33 mouse cellular contexts compared by ENCODE assay signal in the genomic region with DNA sequence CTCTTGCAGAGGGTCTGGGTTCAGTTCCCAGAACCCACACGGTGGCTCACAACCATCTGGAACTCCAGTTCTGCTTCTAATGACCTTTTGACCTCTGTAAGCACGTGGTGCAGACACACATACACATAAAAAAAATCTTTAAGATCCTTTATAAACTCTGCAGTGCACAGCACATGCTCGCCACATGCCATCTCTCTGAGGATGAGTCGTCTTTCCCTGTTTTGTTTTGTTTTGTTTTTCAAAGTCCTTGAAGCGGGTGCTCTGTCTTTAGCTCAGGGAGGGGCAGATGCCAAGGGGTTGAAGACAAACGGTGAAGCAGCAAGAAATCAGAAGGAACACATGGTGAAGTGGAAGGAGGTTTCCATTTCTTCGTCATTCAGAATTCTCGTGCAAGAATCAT.
"Had no signal": no experiment of that assay in that cellular context is flagged by ENCODE, and none has a peak within 500 bp of the region (broad histone marks: within the 10 kb centered on the region; RNA-seq: fewer than 3 reads in every experiment).

No protein-coding gene starts in this region.

- H3K27me3 ChIP-seq: heart, embryonic 15.5 days; hindbrain, embryonic 13.5 days; hindbrain, embryonic 15.5 days; intestine, embryonic 15.5 days; kidney, embryonic 15.5 days had no signal

- H3K4me2 ChIP-seq: heart, embryonic 11.5 days; heart, embryonic 12.5 days; heart, embryonic 13.5 days; heart, embryonic 15.5 days; hindbrain, embryonic 12.5 days; hindbrain, embryonic 13.5 days; hindbrain, embryonic 14.5 days; hindbrain, embryonic 15.5 days; intestine, embryonic 15.5 days; kidney, embryonic 15.5 days had no signal

- H3K4me1 ChIP-seq: heart, embryonic 10.5 days; heart, embryonic 12.5 days; heart, embryonic 13.5 days; heart, embryonic 15.5 days; hindbrain, embryonic 10.5 days had no signal

- H3K9ac ChIP-seq: heart, embryonic 12.5 days; heart, embryonic 15.5 days; hindbrain, embryonic 12.5 days; hindbrain, embryonic 13.5 days; hindbrain, embryonic 14.5 days; hindbrain, embryonic 15.5 days; intestine, embryonic 15.5 days; kidney, embryonic 15.5 days had no signal

- ATAC-seq: hindbrain, embryonic 16.5 days; hindbrain, postnatal 0 days; inflammation-experienced regulatory T-cells, adult 6 months; intestine, embryonic 15.5 days; intestine, embryonic 16.5 days; intestine, postnatal 0 days had no signal

- DNase-seq: heart, postnatal 14 days; heart, postnatal 36 days; heart, postnatal 4 days; kidney, adult 11 months; kidney, adult 18-20 months; kidney, adult 2 months; kidney, adult 8-10 months; kidney, adult 9 months; kidney, postnatal 10 days; kidney, postnatal 14 days; kidney, postnatal 25 days; kidney, postnatal 36 days; kidney, postnatal 4 days; layer of hippocampus, adult 9-11 months had no signal

- H3K36me3 ChIP-seq: heart, embryonic 13.5 days; heart, embryonic 15.5 days; hindbrain, embryonic 12.5 days; hindbrain, embryonic 15.5 days; intestine, embryonic 15.5 days; kidney, embryonic 15.5 days had no signal

- H3K9me3 ChIP-seq: heart, embryonic 10.5 days; heart, embryonic 15.5 days; hindbrain, embryonic 13.5 days; hindbrain, embryonic 15.5 days; intestine, embryonic 15.5 days; kidney, embryonic 15.5 days had no signal

- H3K4me3 ChIP-seq: heart, embryonic 10.5 days; heart, embryonic 12.5 days; heart, embryonic 13.5 days; heart, embryonic 15.5 days; hindbrain, embryonic 10.5 days; hindbrain, embryonic 12.5 days; hindbrain, embryonic 13.5 days; hindbrain, embryonic 15.5 days; intestine, embryonic 15.5 days; kidney, embryonic 15.5 days; layer of hippocampus, adult 2 months had no signal

- H3K27ac ChIP-seq: heart, embryonic 10.5 days; heart, embryonic 13.5 days; heart, embryonic 15.5 days; hindbrain, embryonic 10.5 days; hindbrain, embryonic 12.5 days; hindbrain, embryonic 13.5 days; hindbrain, embryonic 14.5 days; hindbrain, embryonic 15.5 days; hindbrain, postnatal 0 days; intestine, embryonic 15.5 days; kidney, embryonic 15.5 days; kidney, postnatal 0 days had no signal
